Mouse (Mus musculus): Measurements from ENCODE around the gene Vmn1r95. TPM values are rescaled to one million over a fixed set of nuclear protein-coding genes. Genes with fewer than 3 reads are reported as not detected.

Gene Vmn1r95
- not detected in 2 replicates for polyA plus RNA-seq (2021; fragmentation: Nextera tagmentation)
- long read RNA-seq, experiment 1 = 0 reads
- long read RNA-seq, experiment 2 = 0 reads

GRCm38 (mm10) chr7:20193410-20193809 lies at the start of gene Vmn1r95:
TSS of gene Vmn1r95 (plus strand) at chr7:20193710.

GRCm38 (mm10) chr7:20168277-20168676 lies 25.2 kb upstream of the Vmn1r95 start, which contains the start of gene Vmn1r94:
TSS of gene Vmn1r94 (minus strand) at chr7:20168377.

GRCm38 (mm10) chr7:20205507-20205906 lies 12.0 kb downstream of the Vmn1r95 start, which contains the start of gene Gm6164:
TSS of gene Gm6164 (minus strand) at chr7:20205607.

GRCm38 (mm10) chr7:20233728-20234127 lies 40.2 kb downstream of the Vmn1r95 start, which contains the start of gene Gm4498:
TSS of gene Gm4498 (minus strand) at chr7:20233828.

Other genes starting within 250 kb of the Vmn1r95 start
- not detected in 2 replicates for gene Igsf23, start 243.0 kb upstream of the Vmn1r95 start, polyA plus RNA-seq (2021; fragmentation: Nextera tagmentation)
- gene Ceacam20, start 228.3 kb upstream of the Vmn1r95 start, polyA plus RNA-seq (2021; fragmentation: Nextera tagmentation) = 0.13 TPM in 1 of 2 replicates, not detected in the other
- not detected in 2 replicates for gene Nlrp9b, start 202.2 kb upstream of the Vmn1r95 start, polyA plus RNA-seq (2021; fragmentation: Nextera tagmentation)
- not detected in 2 replicates for gene Vmn1r91, start 94.0 kb upstream of the Vmn1r95 start, polyA plus RNA-seq (2021; fragmentation: Nextera tagmentation)
- gene Gm16442, start 71.1 kb upstream of the Vmn1r95 start, polyA plus RNA-seq (2021; fragmentation: Nextera tagmentation) = not detected in 2 replicates
- not detected in 2 replicates for gene Vmn1r93, start 54.6 kb upstream of the Vmn1r95 start, polyA plus RNA-seq (2021; fragmentation: Nextera tagmentation)
- gene Vmn1r94, start 25.3 kb upstream of the Vmn1r95 start, polyA plus RNA-seq (2021; fragmentation: Nextera tagmentation) = not detected in 2 replicates
- gene Gm6164, start 11.9 kb downstream of the Vmn1r95 start, polyA plus RNA-seq (2021; fragmentation: Nextera tagmentation) = not detected in 2 replicates
- gene Gm4498, start 40.1 kb downstream of the Vmn1r95 start, polyA plus RNA-seq (2021; fragmentation: Nextera tagmentation) = not detected in 2 replicates
- gene Gm5890, start 69.1 kb downstream of the Vmn1r95 start, polyA plus RNA-seq (2021; fragmentation: Nextera tagmentation) = not detected in 2 replicates
- gene Gm4133, start 140.4 kb downstream of the Vmn1r95 start, polyA plus RNA-seq (2021; fragmentation: Nextera tagmentation) = not detected in 2 replicates
- not detected in 2 replicates for gene Gm5728, start 181.7 kb downstream of the Vmn1r95 start, polyA plus RNA-seq (2021; fragmentation: Nextera tagmentation)
- gene Vmn1r100, start 224.2 kb downstream of the Vmn1r95 start, polyA plus RNA-seq (2021; fragmentation: Nextera tagmentation) = not detected in 2 replicates
- gene Vmn1r101, start 248.9 kb downstream of the Vmn1r95 start, polyA plus RNA-seq (2021; fragmentation: Nextera tagmentation) = not detected in 2 replicates